Mouse (Mus musculus): Measurements from ENCODE around the gene Ccl17. TPM values are rescaled to one million over a fixed set of nuclear protein-coding genes. Genes with fewer than 3 reads are reported as not detected.

The Ccl17 gene
- total RNA-seq (2023) = not detected

GRCm38 (mm10) chr8:94810153-94810552, at the start of gene Ccl17:
Ccl17 (plus strand) TSS chr8:94810453.

GRCm38 (mm10) chr8:94771941-94772670, 38.1 kb upstream of the Ccl17 start, which contains the start of gene Cx3cl1:
Cx3cl1 (plus strand) TSS chr8:94772009.

GRCm38 (mm10) chr8:94837662-94838574, 27.7 kb downstream of the Ccl17 start, which contains the start of the genes Coq9 and Ciapin1:
Coq9 (plus strand) TSS chr8:94838321.
Ciapin1 (minus strand) TSS chr8:94838358.

GRCm38 (mm10) chr8:94857346-94858173, 47.3 kb downstream of the Ccl17 start, which contains the start of gene Polr2c:
Polr2c (plus strand) TSS chr8:94857450.

Other genes starting within 250 kb of the Ccl17 start
- gene Rspry1, start 208.5 kb upstream of the Ccl17 start, total RNA-seq (2023) = 10 to 100 TPM; 37.8 to 40.3 TPM
- gene Fam192a, start 208.5 kb upstream of the Ccl17 start, total RNA-seq (2023) = 10 to 100 TPM; 39.9 to 45.1 TPM
- 100 to 1,000 TPM; 149 TPM for gene Arl2bp, start 143.9 kb upstream of the Ccl17 start, total RNA-seq (2023)
- not detected for gene Pllp, start 114.2 kb upstream of the Ccl17 start, total RNA-seq (2023)
- not detected for gene Ccl22, start 64.9 kb upstream of the Ccl17 start, total RNA-seq (2023)
- under 1 TPM in 1 of 2 experiments, not detected in 1; 0.26 TPM for gene Cx3cl1, start 38.4 kb upstream of the Ccl17 start, total RNA-seq (2023)
- 10 to 100 TPM; 28.2 to 45.3 TPM for gene Coq9, start 27.9 kb downstream of the Ccl17 start, total RNA-seq (2023)
- 10 to 100 TPM; 67.1 to 71.6 TPM for gene Ciapin1, start 27.9 kb downstream of the Ccl17 start, total RNA-seq (2023)
- gene Polr2c, start 47.0 kb downstream of the Ccl17 start, total RNA-seq (2023) = 10 to 100 TPM; 68.0 to 85.1 TPM
- 1 to 10 TPM; 1.1 to 1.3 TPM for gene Dok4, start 65.9 kb downstream of the Ccl17 start, total RNA-seq (2023)
- 1 to 10 TPM; 6.8 to 9.9 TPM for gene Ccdc102a, start 107.6 kb downstream of the Ccl17 start, total RNA-seq (2023)
- 10 to 100 TPM; 64.2 to 73.4 TPM for gene Adgrg5, start 113.2 kb downstream of the Ccl17 start, total RNA-seq (2023)
- 1 to 10 TPM; 7.3 to 9.8 TPM for gene Adgrg1, start 164.3 kb downstream of the Ccl17 start, total RNA-seq (2023)
- 1 to 10 TPM; 6.2 to 7.8 TPM for gene Adgrg3, start 207.2 kb downstream of the Ccl17 start, total RNA-seq (2023)
- gene Drc7, start 244.7 kb downstream of the Ccl17 start, total RNA-seq (2023) = under 1 TPM in 1 of 2 experiments, not detected in 1; 0.96 TPM

Data from T-cell, adult 66 days (primary cell).